Mouse (Mus musculus): Measurements from ENCODE around the gene Capza2. TPM values are rescaled to one million over a fixed set of nuclear protein-coding genes. Genes with fewer than 3 reads are reported as not detected.

Gene Capza2
- total RNA-seq, 1 experiment: 73.4 TPM

GRCm38 (mm10) chr6:17611352-17612010 is 24.6 kb upstream of the Capza2 start:
- TF ChIP-seq ZC3H11A (IDR thresholded peaks at IDR 0.05; ENCODE audit: borderline replicate concordance, low read depth, low read length) (no peak), HCFC1 (IDR thresholded peaks at IDR 0.05; ENCODE audit: borderline replicate concordance, insufficient read depth, low read length) (no peak), ZNF384 (IDR thresholded peaks at IDR 0.05; ENCODE audit: low read depth, low read length) (no peak), CHD2 (IDR thresholded peaks at IDR 0.05; ENCODE audit: low read depth, low read length) (no peak), MAFK (IDR thresholded peaks at IDR 0.05; ENCODE audit: insufficient read depth, low read depth, low read length) (no peak)

GRCm38 (mm10) chr6:17612652-17613051 is 23.4 kb upstream of the Capza2 start:
- no peak for DNase-seq (ENCODE audit: low read depth, low spot score)
- in situ Hi-C loops (cut with MboI; ENCODE audit: low sequenced_read_pairs in 2 of 2, unreplicated experiment in 2 of 2): no loop called here
- H3K9me3 ChIP-seq (ENCODE audit: control insufficient read depth, insufficient read depth, low read depth, low read length): no peaks in the 10 kb centered on the region

More at GRCm38 (mm10) chr6:17611352-17612010, 24.6 kb upstream of the Capza2 start:
- H3K27ac ChIP-seq (ENCODE audit: insufficient read depth, low read depth, low read length, poor library complexity, severe bottlenecking): no peak overlapping the region
- H3K36me3 ChIP-seq (ENCODE audit: control insufficient read depth, insufficient read depth, low read length, poor library complexity, severe bottlenecking): no peaks in the 10 kb centered on the region
- no peaks in the 10 kb centered on the region for H3K9me3 ChIP-seq (ENCODE audit: control insufficient read depth, insufficient read depth, low read depth, low read length)
- in situ Hi-C loops (cut with MboI; ENCODE audit: low sequenced_read_pairs in 2 of 2, unreplicated experiment in 2 of 2): no loop called here
- H3K9ac ChIP-seq (ENCODE audit: insufficient read depth, low read depth, low read length, poor library complexity, severe bottlenecking): no peak overlapping the region
- no peak overlapping the region for H3K4me3 ChIP-seq (ENCODE audit: insufficient read depth in 1 of 2, low read depth in 1 of 2, low read length in 2 of 2, poor library complexity in 1 of 2, severe bottlenecking in 1 of 2)
- DNase-seq (ENCODE audit: low read depth, low spot score): no peak
- H3K4me1 ChIP-seq (ENCODE audit: control insufficient read depth in 2 of 2, insufficient read depth in 2 of 2, low read length in 2 of 2, poor library complexity in 1 of 2): no peaks in the 10 kb centered on the region

GRCm38 (mm10) chr6:17620823-17621222 is 15.2 kb upstream of the Capza2 start:
- peaks cover 0 to 5% of the 10 kb centered on the region in 2 experiments; a peak in 2 of 4 replicates for H3K4me1 ChIP-seq (ENCODE audit: control insufficient read depth in 2 of 2, insufficient read depth in 2 of 2, low read length in 2 of 2, poor library complexity in 1 of 2)
- H3K36me3 ChIP-seq (ENCODE audit: control insufficient read depth, insufficient read depth, low read length, poor library complexity, severe bottlenecking): no peaks in the 10 kb centered on the region
- in situ Hi-C loops (cut with MboI; ENCODE audit: low sequenced_read_pairs in 2 of 2, unreplicated experiment in 2 of 2): no loop called here
- DNase-seq (ENCODE audit: low read depth, low spot score): no peak
- H3K9ac ChIP-seq (ENCODE audit: insufficient read depth, low read depth, low read length, poor library complexity, severe bottlenecking): no peak overlapping the region
- H3K4me3 ChIP-seq (ENCODE audit: insufficient read depth in 1 of 2, low read depth in 1 of 2, low read length in 2 of 2, poor library complexity in 1 of 2, severe bottlenecking in 1 of 2): no peak overlapping the region
- H3K27ac ChIP-seq (ENCODE audit: insufficient read depth, low read depth, low read length, poor library complexity, severe bottlenecking): no peak overlapping the region
- no peaks in the 10 kb centered on the region for H3K9me3 ChIP-seq (ENCODE audit: control insufficient read depth, insufficient read depth, low read depth, low read length)
- TF ChIP-seq CHD2 (IDR thresholded peaks at IDR 0.05; ENCODE audit: low read depth, low read length): no peak
- no peak for TF ChIP-seq ZC3H11A (IDR thresholded peaks at IDR 0.05; ENCODE audit: borderline replicate concordance, low read depth, low read length)
- TF ChIP-seq MAFK (IDR thresholded peaks at IDR 0.05; ENCODE audit: insufficient read depth, low read depth, low read length): no peak
- TF ChIP-seq HCFC1 (IDR thresholded peaks at IDR 0.05; ENCODE audit: borderline replicate concordance, insufficient read depth, low read length): no peak
- no peak for TF ChIP-seq ZNF384 (IDR thresholded peaks at IDR 0.05; ENCODE audit: low read depth, low read length)

More at GRCm38 (mm10) chr6:17612652-17613051, 23.4 kb upstream of the Capza2 start:
- H3K9ac ChIP-seq (ENCODE audit: insufficient read depth, low read depth, low read length, poor library complexity, severe bottlenecking): no peak overlapping the region
- TF ChIP-seq ZC3H11A (IDR thresholded peaks at IDR 0.05; ENCODE audit: borderline replicate concordance, low read depth, low read length): no peak
- TF ChIP-seq ZNF384 (IDR thresholded peaks at IDR 0.05; ENCODE audit: low read depth, low read length): no peak
- no peaks in the 10 kb centered on the region for H3K4me1 ChIP-seq (ENCODE audit: control insufficient read depth in 2 of 2, insufficient read depth in 2 of 2, low read length in 2 of 2, poor library complexity in 1 of 2)
- no peak overlapping the region for H3K27ac ChIP-seq (ENCODE audit: insufficient read depth, low read depth, low read length, poor library complexity, severe bottlenecking)
- no peaks in the 10 kb centered on the region for H3K36me3 ChIP-seq (ENCODE audit: control insufficient read depth, insufficient read depth, low read length, poor library complexity, severe bottlenecking)
- no peak overlapping the region for H3K4me3 ChIP-seq (ENCODE audit: insufficient read depth in 1 of 2, low read depth in 1 of 2, low read length in 2 of 2, poor library complexity in 1 of 2, severe bottlenecking in 1 of 2)

- H3K4me3 ChIP-seq (ENCODE audit: insufficient read depth in 1 of 2, low read depth in 1 of 2, low read length in 2 of 2, poor library complexity in 1 of 2, severe bottlenecking in 1 of 2): no peak overlapping the region
- H3K9ac ChIP-seq (ENCODE audit: insufficient read depth, low read depth, low read length, poor library complexity, severe bottlenecking): no peak overlapping the region
- H3K36me3 ChIP-seq (ENCODE audit: control insufficient read depth, insufficient read depth, low read length, poor library complexity, severe bottlenecking): no peaks in the 10 kb centered on the region
- H3K9me3 ChIP-seq (ENCODE audit: control insufficient read depth, insufficient read depth, low read depth, low read length): no peaks in the 10 kb centered on the region
- no peak for DNase-seq (ENCODE audit: low read depth, low spot score)
- no peak overlapping the region for H3K27ac ChIP-seq (ENCODE audit: insufficient read depth, low read depth, low read length, poor library complexity, severe bottlenecking)
- TF ChIP-seq MAFK (IDR thresholded peaks at IDR 0.05; ENCODE audit: insufficient read depth, low read depth, low read length) (no peak), HCFC1 (IDR thresholded peaks at IDR 0.05; ENCODE audit: borderline replicate concordance, insufficient read depth, low read length) (no peak), CHD2 (IDR thresholded peaks at IDR 0.05; ENCODE audit: low read depth, low read length) (no peak), ZNF384 (IDR thresholded peaks at IDR 0.05; ENCODE audit: low read depth, low read length) (no peak), ZC3H11A (IDR thresholded peaks at IDR 0.05; ENCODE audit: borderline replicate concordance, low read depth, low read length) (no peak)
- in situ Hi-C loops (cut with MboI; ENCODE audit: low sequenced_read_pairs in 2 of 2, unreplicated experiment in 2 of 2): no loop called here
- H3K4me1 ChIP-seq (ENCODE audit: control insufficient read depth in 2 of 2, insufficient read depth in 2 of 2, low read length in 2 of 2, poor library complexity in 1 of 2): peaks cover 0 to 5% of the 10 kb centered on the region in 2 experiments; a peak in 2 of 4 replicates
Measured at GRCm38 (mm10) chr6:17621436-17621835, 14.6 kb upstream of the Capza2 start.

Data from ES-E14 (cell line).